Mouse (Mus musculus) midbrain, embryonic 14.5 days (tissue): ENCODE data around the gene Rad51c. TPM values are rescaled to one million over a fixed set of nuclear protein-coding genes. Genes with fewer than 3 reads are reported as not detected.
"Not testable (repeated sequence)": the region's sequence is repeated elsewhere in the genome, so short reads cannot be mapped to it uniquely, and the experiment has no call there.

Source experiments
- ATAC-seq: fragments of 200-750 bp; cut with Nextera tagmentation; 2 replicates; pipeline ENCODE4 v1.8.0; 2017; ENCODE audit warnings: moderate number of reproducible peaks, moderate library complexity; ENCODE audit not compliant: low FRiP score, low TSS enrichment
- DNase-seq: peaks from one replicate; pipeline ENCODE4 v3.0.0-alpha.2; 2015
- H3K27ac ChIP-seq: fragments of 300-500 bp; sonication (generic); replicated peaks from 2 replicates; pipeline ENCODE4 v1.5.1; 2014; ENCODE audit warnings: mild to moderate bottlenecking, low read depth, low read length, moderate library complexity
- H3K27me3 ChIP-seq: fragments of 300-500 bp; sonication (generic); 2 replicates; pipeline ENCODE4 v1.6.1; 2014; ENCODE audit warnings: low read length, control low read depth, mixed read lengths; ENCODE audit not compliant: control insufficient read depth, insufficient read depth
- H3K36me3 ChIP-seq: fragments of 300-500 bp; sonication (generic); 2 replicates; pipeline ENCODE4 v1.6.1; 2014; ENCODE audit warnings: low read length, control low read depth; ENCODE audit not compliant: control insufficient read depth, insufficient read depth
- H3K4me1 ChIP-seq: fragments of 300-500 bp; sonication (generic); 2 replicates; pipeline ENCODE4 v1.6.1; 2014; ENCODE audit warnings: mild to moderate bottlenecking, antibody characterized with exemption, low read length, control low read depth; ENCODE audit not compliant: control insufficient read depth, insufficient read depth
- H3K4me2 ChIP-seq: fragments of 300-500 bp; sonication (generic); 2 replicates; pipeline ENCODE4 v1.6.1; 2014; ENCODE audit warnings: mild to moderate bottlenecking, low read length, moderate library complexity
- H3K4me3 ChIP-seq: fragments of 300-500 bp; sonication (generic); replicated peaks from 2 replicates; pipeline ENCODE4 v1.5.1; 2014; ENCODE audit warnings: low read depth, low read length
- H3K9ac ChIP-seq: fragments of 300-500 bp; sonication (generic); replicated peaks from 2 replicates; pipeline ENCODE4 v1.6.1; 2014; ENCODE audit warnings: mild to moderate bottlenecking, low read length, moderate library complexity
- H3K9me3 ChIP-seq: fragments of 300-500 bp; sonication (generic); 2 replicates; pipeline ENCODE4 v1.6.1; 2016; ENCODE audit warnings: low read length, control low read depth, mixed read lengths; ENCODE audit not compliant: control insufficient read depth
- WGBS: fragments of 180-500 bp; shearing (Covaris S2); extraction: QIAGEN DNeasy Blood & Tissue Kit; methylation state at CpG from one replicate; pipeline ENCODE4 v1.1.7; 2014; 5-methylcytosine and 5-hydroxymethylcytosine counted together
- polyA plus RNA-seq: library from polyadenylated mRNA; unstranded; fragments of >200 nt; fragmentation: Nextera tagmentation; extraction: Ambion mirVana; gene quantifications from 2 replicates; pipeline ENCODE4 v1.2.1, GENCODE M21; 2014

The Rad51c gene
- polyA plus RNA-seq, 1 experiment from 2014 or later = 5.6 TPM

- H3K9me3 ChIP-seq = no peaks in the 10 kb centered on the region
- no peak for DNase-seq
- no peak for ATAC-seq
- H3K27ac ChIP-seq = no peak overlapping the region
- H3K4me2 ChIP-seq = no peak overlapping the region; the same call in 1 of the 2 replicates
- no peaks in the 10 kb centered on the region for H3K27me3 ChIP-seq
- H3K4me3 ChIP-seq = no peak overlapping the region
- H3K4me1 ChIP-seq = 0 out of 2 replicates have a peak, but pooled peaks cover 1% of the 10 kb centered on the region
- H3K36me3 ChIP-seq = no peaks in the 10 kb centered on the region
- no peak overlapping the region for H3K9ac ChIP-seq
These were observed 42.7 kb upstream of the Rad51c start for GRCm38 (mm10) chr11:87447429-87447828.

- no peak overlapping the region for H3K4me2 ChIP-seq
- DNase-seq (no peak), ATAC-seq (no peak)
- H3K4me1 ChIP-seq = 0 out of 2 replicates have a peak, but pooled peaks cover 4% of the 10 kb centered on the region
- 82% methylated on average over 3 of the region's 3 CpGs for WGBS
- H3K27me3 ChIP-seq = no peaks in the 10 kb centered on the region
- H3K27ac ChIP-seq = no peak overlapping the region
- no peak overlapping the region for H3K9ac ChIP-seq
- H3K9me3 ChIP-seq = no peaks in the 10 kb centered on the region
- no peak overlapping the region for H3K4me3 ChIP-seq
- H3K36me3 ChIP-seq = no peaks in the 10 kb centered on the region
These were observed 41.4 kb upstream of the Rad51c start for GRCm38 (mm10) chr11:87446159-87446558.

- not testable (repeated sequence) for H3K36me3 ChIP-seq, H3K9ac ChIP-seq, H3K4me1 ChIP-seq, H3K4me3 ChIP-seq, H3K27me3 ChIP-seq, DNase-seq, H3K9me3 ChIP-seq, H3K27ac ChIP-seq, ATAC-seq, H3K4me2 ChIP-seq
- WGBS = 79% methylated on average over 2 of the region's 4 CpGs
These were observed 40.8 kb upstream of the Rad51c start for GRCm38 (mm10) chr11:87445593-87445992.

GRCm38 (mm10) chr11:87444735-87445428 lies 40.1 kb upstream of the Rad51c start:
- H3K27me3 ChIP-seq = no peaks in the 10 kb centered on the region
- no peak overlapping the region for H3K4me2 ChIP-seq
- 9% methylated on average over 16 of the region's 16 CpGs for WGBS
- ATAC-seq (no peak), DNase-seq (no peak)
- no peaks in the 10 kb centered on the region for H3K36me3 ChIP-seq
- H3K4me1 ChIP-seq = 0 out of 2 replicates have a peak, but pooled peaks cover 4% of the 10 kb centered on the region
- no peaks in the 10 kb centered on the region for H3K9me3 ChIP-seq
- no peak overlapping the region for H3K9ac ChIP-seq
- H3K27ac ChIP-seq = no peak overlapping the region
- no peak overlapping the region for H3K4me3 ChIP-seq

- H3K4me1 ChIP-seq, H3K4me3 ChIP-seq, H3K9me3 ChIP-seq, H3K27ac ChIP-seq, DNase-seq, H3K9ac ChIP-seq, H3K36me3 ChIP-seq, H3K4me2 ChIP-seq, ATAC-seq, H3K27me3 ChIP-seq: not testable (repeated sequence)
- WGBS = 68% methylated on average over 10 of the region's 10 CpGs
These were observed 39.3 kb upstream of the Rad51c start for GRCm38 (mm10) chr11:87444056-87444455.

GRCm38 (mm10) chr11:87443373-87443883 lies 38.7 kb upstream of the Rad51c start:
- no peaks in the 10 kb centered on the region for H3K9me3 ChIP-seq
- peak overlapping the region; percentile 84 for H3K27ac ChIP-seq
- 0 out of 2 replicates have a peak, but pooled peaks cover 4% of the 10 kb centered on the region for H3K4me1 ChIP-seq
- no peak overlapping the region for H3K4me3 ChIP-seq
- no peaks in the 10 kb centered on the region for H3K36me3 ChIP-seq
- no peak overlapping the region for H3K4me2 ChIP-seq
- DNase-seq (peak; percentile 84), ATAC-seq (no peak)
- H3K9ac ChIP-seq = no peak overlapping the region
- WGBS = 2% methylated on average over 5 of the region's 5 CpGs
- no peaks in the 10 kb centered on the region for H3K27me3 ChIP-seq

GRCm38 (mm10) chr11:87442643-87443372 lies 38.1 kb upstream of the Rad51c start:
- WGBS = under 1% methylated on average over 30 of the region's 62 CpGs
- H3K27me3 ChIP-seq, H3K36me3 ChIP-seq, H3K4me1 ChIP-seq, H3K9me3 ChIP-seq: not testable (repeated sequence)
- Histone ChIP-seq H3K27ac (peak overlapping the region; percentile 84), H3K4me3 (peak overlapping the region; percentile 28), H3K9ac (peak overlapping the region; percentile 60), H3K4me2 (peak overlapping the region; percentile 59)
- DNase-seq = peak; percentile 82
- peak; percentile 99 for ATAC-seq

- no peaks in the 10 kb centered on the region for H3K27me3 ChIP-seq
- no peaks in the 10 kb centered on the region for H3K36me3 ChIP-seq
- H3K9me3 ChIP-seq = no peaks in the 10 kb centered on the region
- H3K4me1 ChIP-seq = 0 out of 2 replicates have a peak, but pooled peaks cover 4% of the 10 kb centered on the region
- H3K27ac ChIP-seq = no peak overlapping the region
- no peak overlapping the region for H3K4me2 ChIP-seq
- no peak overlapping the region for H3K9ac ChIP-seq
- no peak for DNase-seq
- ATAC-seq = no peak
- WGBS = 89% methylated on average over 10 of the region's 10 CpGs
- H3K4me3 ChIP-seq = no peak overlapping the region
These were observed 35.2 kb upstream of the Rad51c start for GRCm38 (mm10) chr11:87439796-87440420.
